Mouse (Mus musculus) embryonic facial prominence, embryonic 12.5 days (tissue): ENCODE data around the gene Vmn2r84. TPM values are rescaled to one million over a fixed set of nuclear protein-coding genes. Genes with fewer than 3 reads are reported as not detected.
"Not testable (repeated sequence)": the region's sequence is repeated elsewhere in the genome, so short reads cannot be mapped to it uniquely, and the experiment has no call there.

Experiments
- ATAC-seq: fragments of 200-750 bp; cut with Nextera tagmentation; 2 replicates; pipeline ENCODE4 v1.8.0; 2017; ENCODE audit not compliant: insufficient number of reproducible peaks, insufficient read depth, low FRiP score, low TSS enrichment
- H3K27ac ChIP-seq: fragments of 300-500 bp; sonication (generic); 2 replicates; pipeline ENCODE4 v1.5.1; 2016; ENCODE audit warnings: mild to moderate bottlenecking
- H3K27me3 ChIP-seq: fragments of 300-500 bp; sonication (generic); 2 replicates; pipeline ENCODE4 v1.6.1; 2016; ENCODE audit warnings: mild to moderate bottlenecking, moderate library complexity
- H3K36me3 ChIP-seq: fragments of 300-500 bp; sonication (generic); 2 replicates; pipeline ENCODE4 v1.6.1; 2016; ENCODE audit warnings: mild to moderate bottlenecking
- H3K4me1 ChIP-seq: fragments of 300-500 bp; sonication (generic); 2 replicates; pipeline ENCODE4 v1.6.1; 2016
- H3K4me2 ChIP-seq: fragments of 300-500 bp; sonication (generic); replicated peaks from 2 replicates; pipeline ENCODE4 v1.6.1; 2016; ENCODE audit warnings: mild to moderate bottlenecking, moderate library complexity
- H3K4me3 ChIP-seq: fragments of 300-500 bp; sonication (generic); 2 replicates; pipeline ENCODE4 v1.5.1; 2016; ENCODE audit warnings: mild to moderate bottlenecking
- H3K9ac ChIP-seq: fragments of 300-500 bp; sonication (generic); 2 replicates; pipeline ENCODE4 v1.6.1; 2016; ENCODE audit warnings: mild to moderate bottlenecking, moderate library complexity
- H3K9me3 ChIP-seq: fragments of 300-500 bp; sonication (generic); 2 replicates; pipeline ENCODE4 v1.6.1; 2016; ENCODE audit warnings: mild to moderate bottlenecking, moderate library complexity
- WGBS: fragments of 180-500 bp; shearing (Covaris S2); methylation state at CpG from one replicate; pipeline ENCODE4 v1.1.7; 2016; 5-methylcytosine and 5-hydroxymethylcytosine counted together
- polyA plus RNA-seq: library from polyadenylated mRNA; unstranded; fragments of >200 nt; fragmentation: Nextera tagmentation; extraction: Ambion mirVana; gene quantifications from 2 replicates; pipeline ENCODE4 v1.2.1, GENCODE M21; 2016

Vmn2r84 gene
- polyA plus RNA-seq, 1 experiment from 2014 or later, result not detected

GRCm38 (mm10) chr10:130368384-130368783, 25.7 kb downstream of the Vmn2r84 start:
- Histone ChIP-seq H3K27me3 (no peaks in the 10 kb centered on the region), H3K36me3 (no peaks in the 10 kb centered on the region), H3K27ac (no peak overlapping the region), H3K4me2 (no peak overlapping the region), H3K9ac (no peak overlapping the region), H3K4me1 (no peaks in the 10 kb centered on the region), H3K4me3 (no peak overlapping the region), H3K9me3 (no peaks in the 10 kb centered on the region)
- peak; percentile 65; the same call in 1 of the 2 replicates for ATAC-seq

GRCm38 (mm10) chr10:130364766-130365165, 29.4 kb downstream of the Vmn2r84 start:
- Histone ChIP-seq H3K9me3 (no peaks in the 10 kb centered on the region), H3K36me3 (no peaks in the 10 kb centered on the region), H3K9ac (no peak overlapping the region), H3K4me1 (no peaks in the 10 kb centered on the region), H3K27ac (no peak overlapping the region), H3K4me3 (no peak overlapping the region), H3K27me3 (no peaks in the 10 kb centered on the region), H3K4me2 (no peak overlapping the region)
- ATAC-seq, result no peak

GRCm38 (mm10) chr10:130363438-130364164, 30.5 kb downstream of the Vmn2r84 start:
- WGBS, result 55% methylated on average over 2 of the region's 2 CpGs
- no peak overlapping the region for H3K9ac ChIP-seq
- no peak overlapping the region for H3K4me2 ChIP-seq
- no peaks in the 10 kb centered on the region for H3K36me3 ChIP-seq
- no peaks in the 10 kb centered on the region for H3K9me3 ChIP-seq
- no peak overlapping the region for H3K27ac ChIP-seq
- H3K4me3 ChIP-seq, result no peak overlapping the region
- ATAC-seq, result peak; percentile 56; the same call in 1 of the 2 replicates
- H3K4me1 ChIP-seq, result no peaks in the 10 kb centered on the region
- H3K27me3 ChIP-seq, result no peaks in the 10 kb centered on the region

GRCm38 (mm10) chr10:130344056-130344455, 50.1 kb downstream of the Vmn2r84 start:
- 79% methylated on average over 1 of the region's 1 CpGs for WGBS
- Histone ChIP-seq H3K4me1 (no peaks in the 10 kb centered on the region), H3K9me3 (no peaks in the 10 kb centered on the region)

GRCm38 (mm10) chr10:130340050-130340449, 54.1 kb downstream of the Vmn2r84 start:
- H3K27me3 ChIP-seq, H3K4me3 ChIP-seq, H3K4me1 ChIP-seq, H3K36me3 ChIP-seq, H3K9ac ChIP-seq, H3K9me3 ChIP-seq, H3K27ac ChIP-seq, ATAC-seq, H3K4me2 ChIP-seq: not testable (repeated sequence)
- WGBS, result 90% methylated on average over 4 of the region's 4 CpGs

More at GRCm38 (mm10) chr10:130344056-130344455, 50.1 kb downstream of the Vmn2r84 start:
- Histone ChIP-seq H3K4me3 (no peak overlapping the region), H3K27me3 (no peaks in the 10 kb centered on the region), H3K9ac (no peak overlapping the region), H3K4me2 (no peak overlapping the region), H3K27ac (no peak overlapping the region), H3K36me3 (no peaks in the 10 kb centered on the region)
- no peak for ATAC-seq

GRCm38 (mm10) chr10:130337581-130337980, 56.6 kb downstream of the Vmn2r84 start:
- Histone ChIP-seq H3K4me3 (no peak overlapping the region), H3K4me1 (no peaks in the 10 kb centered on the region), H3K9ac (no peak overlapping the region), H3K27me3 (no peaks in the 10 kb centered on the region), H3K27ac (no peak overlapping the region), H3K4me2 (no peak overlapping the region), H3K9me3 (no peaks in the 10 kb centered on the region), H3K36me3 (no peaks in the 10 kb centered on the region)
- no peak for ATAC-seq
- WGBS, result 55% methylated on average over 2 of the region's 2 CpGs

- Histone ChIP-seq H3K36me3 (no peaks in the 10 kb centered on the region), H3K9me3 (no peaks in the 10 kb centered on the region), H3K4me3 (no peak overlapping the region), H3K27ac (no peak overlapping the region), H3K4me2 (no peak overlapping the region), H3K9ac (no peak overlapping the region), H3K27me3 (no peaks in the 10 kb centered on the region), H3K4me1 (no peaks in the 10 kb centered on the region)
- ATAC-seq, result no peak
- 80% methylated on average over 1 of the region's 1 CpGs for WGBS
Observed at GRCm38 (mm10) chr10:130336385-130336784, 57.7 kb downstream of the Vmn2r84 start.

- Histone ChIP-seq H3K36me3 (no peaks in the 10 kb centered on the region), H3K4me3 (no peak overlapping the region), H3K4me1 (no peaks in the 10 kb centered on the region), H3K27ac (no peak overlapping the region), H3K9ac (no peak overlapping the region), H3K4me2 (no peak overlapping the region), H3K27me3 (no peaks in the 10 kb centered on the region), H3K9me3 (no peaks in the 10 kb centered on the region)
- 91% methylated on average over 1 of the region's 1 CpGs for WGBS
- no peak for ATAC-seq
Observed at GRCm38 (mm10) chr10:130330711-130331110, 63.4 kb downstream of the Vmn2r84 start.

Other genes starting within 250 kb of the Vmn2r84 start
- not detected in 2 replicates for gene Olfr825, start 227.6 kb downstream of the Vmn2r84 start, polyA plus RNA-seq
- gene Olfr826, start 210.1 kb downstream of the Vmn2r84 start, polyA plus RNA-seq, result not detected in 2 replicates
- gene Olfr827, start 179.9 kb downstream of the Vmn2r84 start, polyA plus RNA-seq, result not detected in 2 replicates
- gene Neurod4, start 114.1 kb downstream of the Vmn2r84 start, polyA plus RNA-seq, result 1.4 and 2.1 TPM in 2 replicates
- 0.52 TPM in 1 of 2 replicates, not detected in the other for gene Tespa1, start 71.5 kb downstream of the Vmn2r84 start, polyA plus RNA-seq
- not detected in 2 replicates for gene Vmn2r85, start 35.4 kb upstream of the Vmn2r84 start, polyA plus RNA-seq
- gene Vmn2r86, start 61.7 kb upstream of the Vmn2r84 start, polyA plus RNA-seq, result not detected in 2 replicates
- gene Vmn2r87, start 103.1 kb upstream of the Vmn2r84 start, polyA plus RNA-seq, result 0.15 TPM in 1 of 2 replicates, not detected in the other